Mouse (Mus musculus): ENCODE measurements around the gene 6430531B16Rik.
A peak's percentile ranks its signal among the peaks of the same experiment; 100 is the strongest.

The 6430531B16Rik gene

GRCm38 (mm10) chr7:139970979-139971378 is 7.6 kb downstream of the 6430531B16Rik start:
- no peak for DNase-seq (ENCODE audit: low read depth, low spot score)

- no peak for DNase-seq (ENCODE audit: low read depth, low spot score)
Observed at GRCm38 (mm10) chr7:139970216-139970919, 8.2 kb downstream of the 6430531B16Rik start.

- peak; percentile 93 for DNase-seq (ENCODE audit: low read depth, low spot score)
Observed at GRCm38 (mm10) chr7:139969348-139970130, 9.0 kb downstream of the 6430531B16Rik start.

- no peak for DNase-seq (ENCODE audit: low read depth, low spot score)
Observed at GRCm38 (mm10) chr7:139968428-139968827, 10.1 kb downstream of the 6430531B16Rik start.

- no peak for DNase-seq (ENCODE audit: low read depth, low spot score)
Observed at GRCm38 (mm10) chr7:139967175-139967574, 11.4 kb downstream of the 6430531B16Rik start.

GRCm38 (mm10) chr7:139963814-139964213 is 14.7 kb downstream of the 6430531B16Rik start:
- no peak for DNase-seq (ENCODE audit: low read depth, low spot score)

GRCm38 (mm10) chr7:139961141-139961540 is 17.4 kb downstream of the 6430531B16Rik start:
- no peak for DNase-seq (ENCODE audit: low read depth, low spot score)

- DNase-seq (ENCODE audit: low read depth, low spot score): no peak
Observed at GRCm38 (mm10) chr7:139957958-139958357, 20.6 kb downstream of the 6430531B16Rik start.

- no peak for DNase-seq (ENCODE audit: low read depth, low spot score)
Observed at GRCm38 (mm10) chr7:139957437-139957836, 21.1 kb downstream of the 6430531B16Rik start.

- DNase-seq (ENCODE audit: low read depth, low spot score): no peak
Observed at GRCm38 (mm10) chr7:139956658-139957057, 21.9 kb downstream of the 6430531B16Rik start.

- DNase-seq (ENCODE audit: low read depth, low spot score): no peak
Observed at GRCm38 (mm10) chr7:139955505-139955904, 23.1 kb downstream of the 6430531B16Rik start.

- no peak for DNase-seq (ENCODE audit: low read depth, low spot score)
Observed at GRCm38 (mm10) chr7:139951991-139952633, 26.4 kb downstream of the 6430531B16Rik start.

GRCm38 (mm10) chr7:139951079-139951478 is 27.5 kb downstream of the 6430531B16Rik start:
- DNase-seq (ENCODE audit: low read depth, low spot score): no peak

- peak; percentile 25 for DNase-seq (ENCODE audit: low read depth, low spot score)
Observed at GRCm38 (mm10) chr7:139950283-139950971, 28.1 kb downstream of the 6430531B16Rik start.

GRCm38 (mm10) chr7:139949893-139950282 is 28.7 kb downstream of the 6430531B16Rik start:
- no peak for DNase-seq (ENCODE audit: low read depth, low spot score)

GRCm38 (mm10) chr7:139946032-139946431 is 32.5 kb downstream of the 6430531B16Rik start:
- DNase-seq (ENCODE audit: low read depth, low spot score): no peak

- no peak for DNase-seq (ENCODE audit: low read depth, low spot score)
Observed at GRCm38 (mm10) chr7:139945516-139945915, 33.0 kb downstream of the 6430531B16Rik start.

- DNase-seq (ENCODE audit: low read depth, low spot score): no peak
Observed at GRCm38 (mm10) chr7:139944291-139945240, 34.0 kb downstream of the 6430531B16Rik start.

GRCm38 (mm10) chr7:139943674-139944281 is 34.8 kb downstream of the 6430531B16Rik start, which contains the start of gene Utf1:
Gene Utf1 (plus strand): TSS chr7:139943789.
- peak; percentile 31 for DNase-seq (ENCODE audit: low read depth, low spot score)

Data from brain, adult 2 months (tissue).